Mouse (Mus musculus) bone marrow macrophage, adult 2 months (primary cell): ENCODE measurements around the gene Vash2. TPM values are rescaled to one million over a fixed set of nuclear protein-coding genes. Genes with fewer than 3 reads are reported as not detected.
A peak's percentile ranks its signal among the peaks of the same experiment; 100 is the strongest.
"Not testable (repeated sequence)": the region's sequence is repeated elsewhere in the genome, so short reads cannot be mapped to it uniquely, and the experiment has no call there.

Source experiments
- H3K27ac ChIP-seq: 2 replicates; pipeline ENCODE4 v1.5.1; 2012; ENCODE audit warnings: low read depth, low read length; ENCODE audit not compliant: insufficient read depth
- H3K4me1 ChIP-seq: 2 replicates; pipeline ENCODE4 v1.6.1; 2012; ENCODE audit warnings: low read length; ENCODE audit not compliant: control insufficient read depth, insufficient read depth
- H3K4me3 ChIP-seq: 2 replicates; pipeline ENCODE4 v1.5.1; 2012; ENCODE audit warnings: mild to moderate bottlenecking, low read length, moderate library complexity; ENCODE audit not compliant: insufficient read depth
- CTCF ChIP-seq: IDR thresholded peaks from 2 replicates; pipeline ENCODE4 v1.5.1; 2012; ENCODE audit warnings: low read depth, mild to moderate bottlenecking, low read length, moderate library complexity
- POLR2A ChIP-seq: IDR thresholded peaks from 2 replicates; pipeline ENCODE4 v1.6.1; 2012; ENCODE audit warnings: mild to moderate bottlenecking, low read depth, low read length, borderline replicate concordance
- polyA plus RNA-seq: library from polyadenylated mRNA; stranded (reverse); fragments of >200 nt; gene quantifications from 2 replicates; pipeline ENCODE4 v1.2.4, GENCODE M21; 2012; ENCODE audit not compliant: missing spikeins, insufficient read depth, insufficient read length

Gene Vash2
- polyA plus RNA-seq, 1 experiment = 0.28 TPM

- peaks cover 8% of the 10 kb centered on the region for H3K4me1 ChIP-seq
- H3K27ac ChIP-seq = peak overlapping the region; percentile 86
- H3K4me3 ChIP-seq = peak overlapping the region; percentile 73
- no peak for TF ChIP-seq CTCF
- TF ChIP-seq POLR2A = no peak
These were observed 50.6 kb downstream of the Vash2 start for GRCm38 (mm10) chr1:190928370-190929009.

GRCm38 (mm10) chr1:190927751-190928369 lies 51.2 kb downstream of the Vash2 start:
- Histone ChIP-seq H3K4me1 (peaks cover 8% of the 10 kb centered on the region), H3K27ac (peak overlapping the region; percentile 85), H3K4me3 (peak overlapping the region; percentile 73)
- TF ChIP-seq POLR2A (no peak), CTCF (no peak)

- no peak overlapping the region for H3K4me3 ChIP-seq
- H3K4me1 ChIP-seq = peaks cover 8% of the 10 kb centered on the region
- no peak overlapping the region for H3K27ac ChIP-seq
- TF ChIP-seq CTCF (no peak), POLR2A (no peak)
These were observed 51.8 kb downstream of the Vash2 start for GRCm38 (mm10) chr1:190927311-190927710.

- H3K4me1 ChIP-seq = peaks cover 11% of the 10 kb centered on the region
- not testable (repeated sequence) for H3K27ac ChIP-seq, H3K4me3 ChIP-seq
These were observed 54.3 kb downstream of the Vash2 start, which contains the start of gene Angel2 for GRCm38 (mm10) chr1:190924812-190925211. Angel2 (plus strand) TSS chr1:190925112.

GRCm38 (mm10) chr1:190919725-190920469 lies 59.2 kb downstream of the Vash2 start:
- H3K27ac ChIP-seq = no peak overlapping the region
- no peak overlapping the region for H3K4me3 ChIP-seq
- peaks cover 12% of the 10 kb centered on the region for H3K4me1 ChIP-seq
- TF ChIP-seq POLR2A = no peak
- TF ChIP-seq CTCF = no peak

- H3K4me1 ChIP-seq = peaks cover 12% of the 10 kb centered on the region
- TF ChIP-seq CTCF (no peak), POLR2A (no peak)
These were observed 60.2 kb downstream of the Vash2 start for GRCm38 (mm10) chr1:190918938-190919337.

GRCm38 (mm10) chr1:190912623-190913022 lies 66.5 kb downstream of the Vash2 start:
- H3K4me1 ChIP-seq = peaks cover 18% of the 10 kb centered on the region
- H3K4me3 ChIP-seq = no peak overlapping the region
- no peak overlapping the region for H3K27ac ChIP-seq
- no peak for TF ChIP-seq CTCF
- no peak for TF ChIP-seq POLR2A

More at GRCm38 (mm10) chr1:190918938-190919337, 60.2 kb downstream of the Vash2 start:
- H3K27ac ChIP-seq = no peak overlapping the region
- no peak overlapping the region for H3K4me3 ChIP-seq

- peaks cover 18% of the 10 kb centered on the region for H3K4me1 ChIP-seq
- peak within 1 kb of the TSS; percentile 84 for H3K4me3 ChIP-seq
- H3K27ac ChIP-seq = peak within 1 kb of the TSS; percentile 9; the same call in 1 of the 2 replicates
- no peak for TF ChIP-seq POLR2A
- no peak for TF ChIP-seq CTCF
These were observed 67.5 kb downstream of the Vash2 start, which contains the start of gene Rps6kc1 for GRCm38 (mm10) chr1:190911415-190912123. Rps6kc1 (minus strand) TSS chr1:190911770.

GRCm38 (mm10) chr1:190910836-190911235 lies 68.3 kb downstream of the Vash2 start:
- TF ChIP-seq CTCF (no peak), POLR2A (no peak)
- no peak overlapping the region for H3K27ac ChIP-seq
- peaks cover 18% of the 10 kb centered on the region for H3K4me1 ChIP-seq
- H3K4me3 ChIP-seq = peak overlapping the region; percentile 84
